19 mouse cellular contexts compared by ENCODE assay signal in genomic region chr3:41151989-41152388, GRCm38 (mm10).
"Had no signal": no experiment of that assay in that cellular context is flagged by ENCODE, and none has a peak within 500 bp of the region (broad histone marks: within the 10 kb centered on the region; RNA-seq: fewer than 3 reads in every experiment).

No protein-coding gene starts in this region.

- H3K27me3 ChIP-seq: limb, embryonic 13.5 days; liver, embryonic 12.5 days; liver, embryonic 15.5 days; lung, embryonic 15.5 days; midbrain, embryonic 13.5 days had no signal

- H3K36me3 ChIP-seq: limb, embryonic 10.5 days; limb, embryonic 13.5 days; liver, embryonic 12.5 days; liver, embryonic 15.5 days; lung, embryonic 15.5 days; midbrain, embryonic 10.5 days; midbrain, embryonic 13.5 days had no signal

- DNase-seq: kidney, postnatal 25 days; layer of hippocampus, adult 9-11 months; liver; lung, adult 18-20 months; lung, postnatal 10 days; lung, postnatal 36 days; thymus, adult 2 months; thymus, postnatal 14 days; thymus, postnatal 4 days had no signal

- H3K4me3 ChIP-seq: layer of hippocampus, adult 2 months; limb, embryonic 10.5 days; limb, embryonic 13.5 days; liver, embryonic 12.5 days; liver, embryonic 15.5 days; lung, embryonic 15.5 days; megakaryocyte, embryonic 14.5 days; midbrain, embryonic 10.5 days; midbrain, embryonic 13.5 days had no signal

- H3K27ac ChIP-seq: kidney, postnatal 0 days; layer of hippocampus, adult 2 months; limb, embryonic 10.5 days; limb, embryonic 13.5 days; liver, embryonic 15.5 days; lung, embryonic 15.5 days; midbrain, embryonic 10.5 days; midbrain, embryonic 13.5 days had no signal

- H3K4me1 ChIP-seq: limb, embryonic 10.5 days; limb, embryonic 13.5 days; lung, embryonic 15.5 days; megakaryocyte, embryonic 14.5 days; midbrain, embryonic 10.5 days had no signal

- H3K9me3 ChIP-seq: limb, embryonic 10.5 days; limb, embryonic 13.5 days; liver, embryonic 12.5 days; liver, embryonic 15.5 days; lung, embryonic 15.5 days; megakaryocyte, embryonic 14.5 days; midbrain, embryonic 10.5 days; midbrain, embryonic 13.5 days had no signal
